Mouse (Mus musculus): ENCODE results near the gene Coro2a. TPM values are rescaled to one million over a fixed set of nuclear protein-coding genes. Genes with fewer than 3 reads are reported as not detected.

Gene Coro2a
- polyA plus RNA-seq, 1 experiment, result 13.5 TPM

DNA sequence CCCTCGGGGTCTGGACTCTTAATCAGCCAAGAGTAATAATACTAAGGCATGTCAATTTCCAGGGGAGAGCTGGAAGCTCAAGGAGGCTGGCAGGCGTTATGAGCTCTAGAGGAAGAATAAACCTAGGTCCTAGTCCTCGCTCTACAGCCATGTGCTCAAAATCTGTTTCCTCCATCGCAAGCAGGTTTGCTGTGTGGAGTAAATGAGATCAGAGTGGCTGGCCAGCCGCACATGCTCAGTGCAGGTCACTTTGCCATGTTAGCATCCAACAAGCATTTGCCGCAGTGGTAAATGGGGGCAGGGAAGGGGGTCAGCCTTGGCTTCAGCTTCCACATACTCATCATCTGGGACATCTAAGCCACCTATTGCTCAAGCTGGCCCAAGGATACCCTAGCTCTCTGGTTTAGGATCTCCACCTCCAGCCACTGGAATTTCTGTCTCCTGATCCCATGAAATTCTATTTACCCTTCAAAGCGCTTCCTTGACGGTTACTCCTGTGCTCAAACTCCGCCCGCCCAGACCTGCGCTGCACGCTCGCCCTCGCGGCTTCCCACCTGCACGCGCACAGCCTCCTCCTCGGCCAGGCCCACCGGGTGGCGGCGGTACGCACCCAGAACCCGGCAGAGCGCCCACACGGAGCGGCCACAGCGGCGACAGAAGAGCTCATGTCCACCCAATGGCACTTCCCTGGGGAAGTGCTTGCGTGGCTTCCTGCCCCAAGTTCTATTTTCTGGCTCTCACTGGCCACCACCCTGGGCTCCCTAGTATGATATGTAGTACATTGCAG, 67.9 kb downstream of the Coro2a start:
- Histone ChIP-seq H3K4me1 (replicated peaks; ENCODE audit: control insufficient read depth, insufficient read depth, low read length) (peaks cover 22% of the 10 kb centered on the region), H3K36me3 (ENCODE audit: control insufficient read depth, insufficient read depth, low read length) (no peaks in the 10 kb centered on the region), H3K27ac (ENCODE audit: control insufficient read depth, insufficient read depth, low read length) (no peak overlapping the region), H3K27me3 (ENCODE audit: control insufficient read depth, insufficient read depth, low read length) (no peaks in the 10 kb centered on the region), H3K4me3 (ENCODE audit: control insufficient read depth, insufficient read depth, low read length) (peak overlapping the region; percentile 45)
- TF ChIP-seq CTCF (IDR thresholded peaks at IDR 0.05; ENCODE audit: borderline replicate concordance, control insufficient read depth, extremely low read depth, insufficient read depth, low read length, poor library complexity), result no peak
- no peak for TF ChIP-seq POLR2A (IDR thresholded peaks at IDR 0.05; ENCODE audit: control insufficient read depth, extremely low read depth, insufficient read depth, low read length, poor library complexity)
- peak; percentile 42 for DNase-seq
- 19% methylated on average over 29 of the region's 29 CpGs for WGBS

DNA sequence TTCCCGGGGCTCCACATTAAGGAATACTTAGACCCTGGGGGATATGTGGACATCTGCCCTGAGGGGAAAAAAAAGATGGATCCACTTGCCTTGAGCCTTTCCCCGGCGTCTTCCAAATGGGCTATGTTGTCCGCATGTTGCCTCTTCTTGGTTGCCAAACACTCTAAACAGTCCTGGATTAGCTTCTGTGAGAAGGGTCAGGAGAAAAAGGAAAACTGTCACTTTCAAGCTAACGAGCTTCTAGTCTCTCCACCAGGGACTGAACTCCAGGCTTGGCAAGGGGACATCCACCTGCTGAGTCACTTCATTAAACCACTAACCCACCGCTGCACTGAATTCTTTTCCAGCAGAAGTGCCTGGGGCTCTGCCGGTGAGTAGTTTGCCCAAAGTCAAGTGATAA, 69.1 kb downstream of the Coro2a start:
- Histone ChIP-seq H3K4me1 (replicated peaks; ENCODE audit: control insufficient read depth, insufficient read depth, low read length) (peaks cover 22% of the 10 kb centered on the region), H3K36me3 (ENCODE audit: control insufficient read depth, insufficient read depth, low read length) (no peaks in the 10 kb centered on the region), H3K27me3 (ENCODE audit: control insufficient read depth, insufficient read depth, low read length) (no peaks in the 10 kb centered on the region), H3K4me3 (ENCODE audit: control insufficient read depth, insufficient read depth, low read length) (no peak overlapping the region), H3K27ac (ENCODE audit: control insufficient read depth, insufficient read depth, low read length) (no peak overlapping the region)
- no peak for DNase-seq
- WGBS, result 86% methylated on average over 7 of the region's 7 CpGs
- no peak for TF ChIP-seq CTCF (IDR thresholded peaks at IDR 0.05; ENCODE audit: borderline replicate concordance, control insufficient read depth, extremely low read depth, insufficient read depth, low read length, poor library complexity)
- TF ChIP-seq POLR2A (IDR thresholded peaks at IDR 0.05; ENCODE audit: control insufficient read depth, extremely low read depth, insufficient read depth, low read length, poor library complexity), result no peak

- H3K27me3 ChIP-seq (ENCODE audit: control insufficient read depth, insufficient read depth, low read length), result no peaks in the 10 kb centered on the region
- H3K27ac ChIP-seq (ENCODE audit: control insufficient read depth, insufficient read depth, low read length), result no peak overlapping the region
- H3K36me3 ChIP-seq (ENCODE audit: control insufficient read depth, insufficient read depth, low read length), result no peaks in the 10 kb centered on the region
- 95% methylated on average over 2 of the region's 2 CpGs for WGBS
- DNase-seq, result no peak
- no peak overlapping the region for H3K4me3 ChIP-seq (ENCODE audit: control insufficient read depth, insufficient read depth, low read length)
- TF ChIP-seq CTCF (IDR thresholded peaks at IDR 0.05; ENCODE audit: borderline replicate concordance, control insufficient read depth, extremely low read depth, insufficient read depth, low read length, poor library complexity) (no peak), POLR2A (IDR thresholded peaks at IDR 0.05; ENCODE audit: control insufficient read depth, extremely low read depth, insufficient read depth, low read length, poor library complexity) (no peak)
- peaks cover 22% of the 10 kb centered on the region for H3K4me1 ChIP-seq (replicated peaks; ENCODE audit: control insufficient read depth, insufficient read depth, low read length)
Observed at GRCm38 (mm10) chr4:46532511-46532910, 69.5 kb downstream of the Coro2a start.

- 28% methylated on average over 7 of the region's 7 CpGs for WGBS
- DNase-seq, result no peak
- no peaks in the 10 kb centered on the region for H3K36me3 ChIP-seq (ENCODE audit: control insufficient read depth, insufficient read depth, low read length)
- no peak for TF ChIP-seq CTCF (IDR thresholded peaks at IDR 0.05; ENCODE audit: borderline replicate concordance, control insufficient read depth, extremely low read depth, insufficient read depth, low read length, poor library complexity)
- no peak for TF ChIP-seq POLR2A (IDR thresholded peaks at IDR 0.05; ENCODE audit: control insufficient read depth, extremely low read depth, insufficient read depth, low read length, poor library complexity)
- no peak overlapping the region for H3K27ac ChIP-seq (ENCODE audit: control insufficient read depth, insufficient read depth, low read length)
- H3K4me3 ChIP-seq (ENCODE audit: control insufficient read depth, insufficient read depth, low read length), result no peak overlapping the region
- H3K4me1 ChIP-seq (replicated peaks; ENCODE audit: control insufficient read depth, insufficient read depth, low read length), result peaks cover 32% of the 10 kb centered on the region
- no peaks in the 10 kb centered on the region for H3K27me3 ChIP-seq (ENCODE audit: control insufficient read depth, insufficient read depth, low read length)
Observed at GRCm38 (mm10) chr4:46529722-46530121, 72.3 kb downstream of the Coro2a start.

GRCm38 (mm10) chr4:46527558-46527926, 74.5 kb downstream of the Coro2a start:
- WGBS, result 17% methylated on average over 6 of the region's 7 CpGs
- TF ChIP-seq POLR2A (IDR thresholded peaks at IDR 0.05; ENCODE audit: control insufficient read depth, extremely low read depth, insufficient read depth, low read length, poor library complexity), result no peak
- no peak for TF ChIP-seq CTCF (IDR thresholded peaks at IDR 0.05; ENCODE audit: borderline replicate concordance, control insufficient read depth, extremely low read depth, insufficient read depth, low read length, poor library complexity)

DNA sequence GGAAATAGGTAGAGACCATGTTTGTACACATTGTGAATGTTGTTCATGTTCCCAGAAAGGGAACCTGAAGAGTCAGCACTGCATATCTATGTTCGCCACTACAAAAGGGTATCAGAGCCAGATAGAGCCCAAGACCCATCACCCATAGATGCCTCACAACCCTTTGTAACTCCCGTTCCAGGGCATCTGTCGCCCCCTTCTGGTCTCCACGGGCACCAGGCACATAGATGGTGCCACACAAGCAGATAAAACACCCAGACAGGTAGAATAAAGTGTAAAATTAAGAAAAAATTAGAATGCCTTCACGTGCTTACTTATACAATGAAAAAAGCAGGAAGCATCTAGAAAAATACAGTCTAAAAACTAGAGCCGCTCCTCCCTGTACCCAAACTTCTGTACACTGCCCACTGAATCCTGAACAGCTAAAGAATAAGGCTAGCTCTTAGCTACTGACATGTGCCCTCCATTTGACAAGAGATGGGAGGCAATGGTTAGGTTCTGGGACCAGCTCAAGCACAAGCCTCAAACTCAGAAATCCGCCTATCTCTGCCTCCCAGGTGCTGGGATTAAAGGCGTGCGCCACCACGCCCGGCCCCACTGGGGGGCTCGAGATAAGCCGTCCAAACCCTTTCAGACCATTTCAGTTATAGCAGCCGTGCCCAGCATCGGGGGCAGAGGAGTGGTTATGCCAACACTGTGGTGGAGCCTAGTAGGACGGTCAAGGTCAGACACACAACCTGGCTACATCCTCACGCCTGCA, 75.0 kb downstream of the Coro2a start:
- 71% methylated on average over 17 of the region's 17 CpGs for WGBS
- Histone ChIP-seq H3K4me3 (ENCODE audit: control insufficient read depth, insufficient read depth, low read length) (no peak overlapping the region), H3K27me3 (ENCODE audit: control insufficient read depth, insufficient read depth, low read length) (no peaks in the 10 kb centered on the region), H3K4me1 (replicated peaks; ENCODE audit: control insufficient read depth, insufficient read depth, low read length) (peaks cover 32% of the 10 kb centered on the region), H3K27ac (ENCODE audit: control insufficient read depth, insufficient read depth, low read length) (no peak overlapping the region), H3K36me3 (ENCODE audit: control insufficient read depth, insufficient read depth, low read length) (peaks cover 15% of the 10 kb centered on the region)
- TF ChIP-seq CTCF (IDR thresholded peaks at IDR 0.05; ENCODE audit: borderline replicate concordance, control insufficient read depth, extremely low read depth, insufficient read depth, low read length, poor library complexity) (no peak), POLR2A (IDR thresholded peaks at IDR 0.05; ENCODE audit: control insufficient read depth, extremely low read depth, insufficient read depth, low read length, poor library complexity) (no peak)
- DNase-seq, result peak; percentile 37

More at GRCm38 (mm10) chr4:46527558-46527926, 74.5 kb downstream of the Coro2a start:
- H3K4me3 ChIP-seq (ENCODE audit: control insufficient read depth, insufficient read depth, low read length), result no peak overlapping the region
- peaks cover 32% of the 10 kb centered on the region for H3K4me1 ChIP-seq (replicated peaks; ENCODE audit: control insufficient read depth, insufficient read depth, low read length)
- DNase-seq, result no peak
- peaks cover 10% of the 10 kb centered on the region for H3K36me3 ChIP-seq (ENCODE audit: control insufficient read depth, insufficient read depth, low read length)
- H3K27me3 ChIP-seq (ENCODE audit: control insufficient read depth, insufficient read depth, low read length), result no peaks in the 10 kb centered on the region
- H3K27ac ChIP-seq (ENCODE audit: control insufficient read depth, insufficient read depth, low read length), result no peak overlapping the region
